Mouse (Mus musculus) CH12.LX (cell line): ENCODE measurements around the gene Lekr1. TPM values are rescaled to one million over a fixed set of nuclear protein-coding genes. Genes with fewer than 3 reads are reported as not detected.

Source experiments
- DNase-seq: peaks from one replicate; pipeline ENCODE4 v3.0.0-alpha.2; 2013; ENCODE audit errors: extremely low read depth
- H3K27ac ChIP-seq: 2 replicates; pipeline ENCODE4 v1.5.1; 2012; ENCODE audit warnings: low read depth, mild to moderate bottlenecking, control low read depth, moderate library complexity; ENCODE audit not compliant: insufficient read depth
- H3K27me3 ChIP-seq: replicated peaks from 2 replicates; pipeline ENCODE3; 2012; ENCODE audit warnings: inconsistent platforms
- H3K36me3 ChIP-seq, 2 experiments: replicated peaks in 1 of 2; 2 replicates each; pipeline versions ENCODE3 to v1.6.1; 2012; ENCODE audit warnings: inconsistent platforms in 1 of 2, low read length in 1 of 2, mild to moderate bottlenecking in 1 of 2, mixed read lengths in 1 of 2, moderate library complexity in 1 of 2; ENCODE audit not compliant: control insufficient read depth in 1 of 2, insufficient read depth in 1 of 2
- H3K4me1 ChIP-seq, 2 experiments: 2 replicates each; pipeline ENCODE4 v1.6.1; 2012; ENCODE audit warnings: inconsistent platforms in 1 of 2, moderate library complexity in 1 of 2; ENCODE audit not compliant: insufficient read depth in 2 of 2, control insufficient read depth in 1 of 2
- H3K4me2 ChIP-seq: 2 replicates; pipeline ENCODE4 v1.6.1; 2012; ENCODE audit warnings: low read depth, mild to moderate bottlenecking, control low read depth; ENCODE audit not compliant: poor library complexity, insufficient read depth, severe bottlenecking
- H3K4me3 ChIP-seq, 3 experiments: fragments of 150-350 bp in 1 of 3; sonication (generic) in 1 of 3; replicated peaks in 1 of 3; 2 replicates each; pipeline versions ENCODE3 to v1.5.1; 2011 to 2012; ENCODE audit warnings: low read depth in 2 of 3, low read length in 2 of 3, mild to moderate bottlenecking in 2 of 3, moderate library complexity in 2 of 3, control low read depth in 1 of 3, improper control_type of control experiment in 1 of 3, inconsistent platforms in 1 of 3, mixed read lengths in 1 of 3; ENCODE audit not compliant: poor library complexity in 1 of 3
- H3K79me2 ChIP-seq: replicated peaks from 2 replicates; pipeline ENCODE4 v1.6.1; 2012; ENCODE audit warnings: mild to moderate bottlenecking, moderate library complexity; ENCODE audit not compliant: control insufficient read depth, poor library complexity, insufficient read depth, severe bottlenecking; ENCODE audit errors: extremely low read depth
- H3K9ac ChIP-seq: 2 replicates; pipeline ENCODE4 v1.6.1; 2012; ENCODE audit warnings: low read depth, mild to moderate bottlenecking, control low read depth, moderate library complexity; ENCODE audit not compliant: insufficient read depth
- H3K9me3 ChIP-seq: replicated peaks from 2 replicates; pipeline ENCODE3; 2012; ENCODE audit warnings: low read length, inconsistent platforms, mixed read lengths
- BHLHE40 ChIP-seq: IDR thresholded peaks from 2 replicates; pipeline ENCODE4 v1.6.1; 2011; ENCODE audit warnings: mild to moderate bottlenecking, low read depth, low read length, improper control_type of control experiment
- CHD2 ChIP-seq: IDR thresholded peaks from 2 replicates; pipeline ENCODE4 v1.6.1; 2011; ENCODE audit warnings: low read length, improper control_type of control experiment
- ELF1 ChIP-seq: IDR thresholded peaks from 2 replicates; pipeline ENCODE4 v1.6.1; 2014; ENCODE audit warnings: low read depth, mild to moderate bottlenecking, inconsistent platforms, low read length, improper control_type of control experiment
- EP300 ChIP-seq: IDR thresholded peaks from 2 replicates; pipeline ENCODE4 v1.6.1; 2011; ENCODE audit warnings: low read length, improper control_type of control experiment
- ETS1 ChIP-seq: conservative IDR thresholded peaks from 2 replicates; pipeline ENCODE4 v1.6.1; 2012; ENCODE audit warnings: low read depth, mild to moderate bottlenecking, inconsistent platforms, low read length, improper control_type of control experiment, moderate library complexity
- GABPA ChIP-seq: IDR thresholded peaks from 2 replicates; pipeline ENCODE4 v1.6.1; 2012; ENCODE audit warnings: low read depth, low read length, improper control_type of control experiment, inconsistent platforms; ENCODE audit not compliant: insufficient replicate concordance
- IRF4 ChIP-seq: IDR thresholded peaks from 2 replicates; pipeline ENCODE4 v1.6.1; 2014; ENCODE audit warnings: low read depth, mild to moderate bottlenecking, inconsistent platforms, low read length, improper control_type of control experiment
- JUN ChIP-seq: IDR thresholded peaks from 2 replicates; pipeline ENCODE4 v1.6.1; 2011; ENCODE audit warnings: low read depth, mild to moderate bottlenecking, low read length, improper control_type of control experiment, moderate library complexity; ENCODE audit not compliant: insufficient read depth
- MAX ChIP-seq: IDR thresholded peaks from 2 replicates; pipeline ENCODE4 v1.6.1; 2011; ENCODE audit warnings: low read length, improper control_type of control experiment
- MAZ ChIP-seq: IDR thresholded peaks from 2 replicates; pipeline ENCODE4 v1.6.1; 2012; ENCODE audit warnings: low read depth, mild to moderate bottlenecking, inconsistent platforms, low read length, improper control_type of control experiment, moderate library complexity
- MEF2A ChIP-seq: IDR thresholded peaks from 2 replicates; pipeline ENCODE4 v1.6.1; 2014; ENCODE audit warnings: low read depth, mild to moderate bottlenecking, inconsistent platforms, low read length, improper control_type of control experiment, borderline replicate concordance
- PAX5 ChIP-seq: IDR thresholded peaks from 2 replicates; pipeline ENCODE4 v1.6.1; 2012; ENCODE audit warnings: low read length, inconsistent platforms, mixed read lengths
- POLR2A ChIP-seq: IDR thresholded peaks from 2 replicates; pipeline ENCODE4 v1.6.1; 2011; ENCODE audit warnings: low read depth, mild to moderate bottlenecking, improper control_type of control experiment, low read length
- POLR2AphosphoS2 ChIP-seq: IDR thresholded peaks from 2 replicates; pipeline ENCODE4 v1.6.1; 2011; ENCODE audit warnings: low read depth, low read length, improper control_type of control experiment
- RCOR1 ChIP-seq: conservative IDR thresholded peaks from 2 replicates; pipeline ENCODE4 v1.6.1; 2012; ENCODE audit warnings: low read depth, mild to moderate bottlenecking, inconsistent platforms, low read length, improper control_type of control experiment
- SIN3A ChIP-seq: IDR thresholded peaks from 2 replicates; pipeline ENCODE4 v1.6.1; 2012; ENCODE audit warnings: low read length, improper control_type of control experiment, inconsistent platforms
- TBP ChIP-seq: conservative IDR thresholded peaks from 2 replicates; pipeline ENCODE4 v1.6.1; 2011; ENCODE audit warnings: low read depth, low read length, improper control_type of control experiment
- TCF12 ChIP-seq: IDR thresholded peaks from 2 replicates; pipeline ENCODE4 v1.6.1; 2014; ENCODE audit warnings: low read depth, mild to moderate bottlenecking, inconsistent platforms, low read length, improper control_type of control experiment
- UBTF ChIP-seq: IDR thresholded peaks from 2 replicates; pipeline ENCODE4 v1.6.1; 2012; ENCODE audit warnings: low read depth, mild to moderate bottlenecking, inconsistent platforms, low read length, improper control_type of control experiment, moderate library complexity
- USF1 ChIP-seq: IDR thresholded peaks from 2 replicates; pipeline ENCODE4 v1.6.1; 2014; ENCODE audit warnings: low read depth, mild to moderate bottlenecking, inconsistent platforms, low read length, improper control_type of control experiment
- USF2 ChIP-seq: conservative IDR thresholded peaks from 2 replicates; pipeline ENCODE4 v1.6.1; 2011; ENCODE audit warnings: low read depth, low read length, improper control_type of control experiment
- ZC3H11A ChIP-seq: IDR thresholded peaks from 2 replicates; pipeline ENCODE4 v1.6.1; 2012; ENCODE audit warnings: low read depth, mild to moderate bottlenecking, inconsistent platforms, low read length, improper control_type of control experiment
- ZKSCAN1 ChIP-seq: IDR thresholded peaks from 2 replicates; pipeline ENCODE4 v1.6.1; 2012; ENCODE audit warnings: low read depth, inconsistent platforms, low read length, improper control_type of control experiment, borderline replicate concordance
- ZMIZ1 ChIP-seq: IDR thresholded peaks from 2 replicates; pipeline ENCODE4 v1.6.1; 2012; ENCODE audit warnings: low read depth, mild to moderate bottlenecking, inconsistent platforms, low read length, improper control_type of control experiment
- dilution Hi-C: fragments of 300-500 bp; cut with MboI; formaldehyde crosslinking; loops from 2 replicates; pipeline ENCODE4 v1.14.3; 2020; ENCODE audit warnings: low sequenced_read_pairs; ENCODE audit not compliant: extremely low pct_unique_long_range_greater_than_20kb, extremely low pct_ligation_motif_present
- in situ Hi-C: fragments of 300-500 bp; cut with MboI; formaldehyde crosslinking; loops from 3 replicates; pipeline ENCODE4 v1.14.3; 2019; ENCODE audit warnings: low sequenced_read_pairs, low pct_ligation_motif_present, low pct_unique_long_range_greater_than_20kb, mixed read lengths
- polyA plus RNA-seq: library from polyadenylated mRNA; unstranded; fragments of >175 nt; gene quantifications from 2 replicates; pipeline ENCODE4 v1.2.1, GENCODE M21; 2012; ENCODE audit warnings: low read depth; ENCODE audit not compliant: insufficient read length
- total RNA-seq, 2 experiments: library from RNA; depleted of rRNA; stranded (reverse); fragments of 300-350 nt in 1 of 2; fragments of >200 nt in 1 of 2; gene quantifications; 2 replicates each; pipeline ENCODE4 v1.2.3; 2012 to 2014

Gene Lekr1
- total and polyA plus RNA-seq, 3 experiments, result 0.17 to 1.4 (median 0.47) TPM

DNA sequence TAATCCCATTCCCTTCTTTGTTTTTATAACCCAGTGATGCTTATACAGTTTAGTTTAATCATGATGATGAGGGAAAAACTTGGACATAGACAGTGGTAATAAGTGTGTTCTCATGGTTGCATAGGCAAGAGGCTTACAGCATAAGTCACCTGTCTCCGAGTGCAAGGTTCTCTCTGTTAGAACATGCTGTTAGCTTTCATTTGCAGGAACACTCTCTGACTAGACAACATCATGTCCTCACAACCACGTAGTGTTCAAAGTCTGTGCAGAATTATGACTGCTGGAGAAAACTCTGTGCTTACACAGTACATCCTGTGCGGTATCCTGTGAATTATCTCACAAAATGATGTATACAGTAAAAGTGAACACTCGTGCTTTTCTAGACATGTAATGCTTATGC, 57.6 kb downstream of the Lekr1 start:
- Histone ChIP-seq H3K4me1 (no peaks in the 10 kb centered on the region), H3K36me3 (no peaks in the 10 kb centered on the region), H3K4me3 (no peak overlapping the region), H3K27me3 (no peaks in the 10 kb centered on the region), H3K79me2 (no peaks in the 10 kb centered on the region; the same call in 1 of the 2 replicates), H3K27ac (no peak overlapping the region), H3K9me3 (no peaks in the 10 kb centered on the region), H3K4me2 (no peak overlapping the region), H3K9ac (no peak overlapping the region)
- no peak for DNase-seq
- in situ Hi-C loops (no loop called here), dilution Hi-C loops (no loop called here)
- no peak for TF ChIP-seq BHLHE40
- TF ChIP-seq MAX, result no peak
- no peak for TF ChIP-seq CHD2
- no peak for TF ChIP-seq MAZ
- TF ChIP-seq EP300, result no peak
- no peak for TF ChIP-seq SIN3A
- no peak for TF ChIP-seq MEF2A
- no peak for TF ChIP-seq POLR2A
- no peak for TF ChIP-seq USF2
- no peak for TF ChIP-seq POLR2AphosphoS2
- TF ChIP-seq ZMIZ1, result no peak
- TF ChIP-seq ETS1, result no peak
- no peak for TF ChIP-seq ZKSCAN1
- TF ChIP-seq TBP, result no peak
- no peak for TF ChIP-seq IRF4
- TF ChIP-seq ZC3H11A, result no peak
- no peak for TF ChIP-seq JUN
- TF ChIP-seq UBTF, result no peak
- TF ChIP-seq GABPA, result no peak

DNA sequence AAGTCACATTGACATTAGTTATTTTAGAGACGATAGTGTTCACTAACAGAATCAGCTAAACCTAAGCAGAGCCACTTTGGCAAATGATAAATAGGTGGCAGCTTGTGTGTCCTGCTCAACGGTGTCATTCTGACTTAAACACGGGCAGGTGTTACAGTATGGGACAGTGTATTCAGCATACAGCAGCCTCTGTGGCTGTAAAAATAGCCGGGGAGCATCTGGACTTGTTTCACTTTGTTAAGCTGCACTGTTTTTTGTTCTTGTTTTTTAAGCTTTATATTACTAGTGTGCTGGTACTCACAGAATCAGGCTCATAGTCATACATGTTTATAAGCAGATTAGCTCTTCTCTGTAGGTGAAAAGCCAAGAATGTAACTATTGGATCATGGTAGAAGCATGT, 71.8 kb downstream of the Lekr1 start:
- H3K27me3 ChIP-seq, result no peaks in the 10 kb centered on the region
- no peak for DNase-seq
- no peaks in the 10 kb centered on the region for H3K36me3 ChIP-seq
- no peak overlapping the region for H3K4me3 ChIP-seq
- dilution Hi-C loops (no loop called here), in situ Hi-C loops (no loop called here)
- no peaks in the 10 kb centered on the region for H3K9me3 ChIP-seq
- H3K79me2 ChIP-seq, result no peaks in the 10 kb centered on the region
- no peak overlapping the region for H3K27ac ChIP-seq
- no peak overlapping the region for H3K9ac ChIP-seq
- H3K4me1 ChIP-seq, result peaks cover 4 to 8% of the 10 kb centered on the region in 2 experiments; a peak in 1 of 4 replicates
- TF ChIP-seq PAX5 (no peak), USF1 (no peak), TCF12 (no peak), GABPA (no peak), ELF1 (no peak), RCOR1 (no peak), ZMIZ1 (no peak)
- TF ChIP-seq, all 38 proteins: peak for 0
- peak overlapping the region; percentile 46 for H3K4me2 ChIP-seq
